Mouse (Mus musculus) forebrain, embryonic 16.5 days (tissue): Measurements from ENCODE around the gene Rgs8. TPM values are rescaled to one million over a fixed set of nuclear protein-coding genes. Genes with fewer than 3 reads are reported as not detected.

ENCODE experiments used
- ATAC-seq: fragments of 200-750 bp; cut with Nextera tagmentation; 2 replicates; pipeline ENCODE4 v1.8.0; 2017; ENCODE audit warnings: mild to moderate bottlenecking, moderate library complexity
- H3K27ac ChIP-seq: fragments of 300-500 bp; sonication (generic); 2 replicates; pipeline ENCODE4 v1.5.1; 2014; ENCODE audit warnings: low read length, control low read depth
- H3K27me3 ChIP-seq: fragments of 300-500 bp; sonication (generic); replicated peaks from 2 replicates; pipeline ENCODE4 v1.6.1; 2014; ENCODE audit warnings: low read length; ENCODE audit not compliant: control insufficient read depth, insufficient read depth
- H3K36me3 ChIP-seq: fragments of 300-500 bp; sonication (generic); 2 replicates; pipeline ENCODE4 v1.6.1; 2014; ENCODE audit not compliant: control insufficient read depth, insufficient read depth
- H3K4me1 ChIP-seq: fragments of 300-500 bp; sonication (generic); replicated peaks from 2 replicates; pipeline ENCODE4 v1.6.1; 2014; ENCODE audit warnings: low read length; ENCODE audit not compliant: control insufficient read depth, insufficient read depth
- H3K4me2 ChIP-seq: fragments of 300-500 bp; sonication (generic); 2 replicates; pipeline ENCODE4 v1.6.1; 2014; ENCODE audit warnings: mild to moderate bottlenecking, low read length, control low read depth
- H3K4me3 ChIP-seq: fragments of 300-500 bp; sonication (generic); replicated peaks from 2 replicates; pipeline ENCODE4 v1.5.1; 2014; ENCODE audit warnings: mild to moderate bottlenecking, low read length, control low read depth
- H3K9ac ChIP-seq: fragments of 300-500 bp; sonication (generic); replicated peaks from 2 replicates; pipeline ENCODE4 v1.6.1; 2014; ENCODE audit warnings: low read depth, low read length, control low read depth
- H3K9me3 ChIP-seq: fragments of 300-500 bp; sonication (generic); 2 replicates; pipeline ENCODE4 v1.6.1; 2016; ENCODE audit warnings: low read length; ENCODE audit not compliant: control insufficient read depth
- WGBS: fragments of 180-500 bp; shearing (Covaris S2); extraction: QIAGEN DNeasy Blood & Tissue Kit; methylation state at CpG from one replicate; pipeline ENCODE4 v1.1.7; 2014; 5-methylcytosine and 5-hydroxymethylcytosine counted together
- polyA plus RNA-seq: library from polyadenylated mRNA; unstranded; fragments of >200 nt; fragmentation: Nextera tagmentation; extraction: Ambion mirVana; gene quantifications from 2 replicates; pipeline ENCODE4 v1.2.1, GENCODE M21; 2015

Rgs8 gene
- polyA plus RNA-seq, 1 experiment from 2014 or later = 22.4 TPM

DNA sequence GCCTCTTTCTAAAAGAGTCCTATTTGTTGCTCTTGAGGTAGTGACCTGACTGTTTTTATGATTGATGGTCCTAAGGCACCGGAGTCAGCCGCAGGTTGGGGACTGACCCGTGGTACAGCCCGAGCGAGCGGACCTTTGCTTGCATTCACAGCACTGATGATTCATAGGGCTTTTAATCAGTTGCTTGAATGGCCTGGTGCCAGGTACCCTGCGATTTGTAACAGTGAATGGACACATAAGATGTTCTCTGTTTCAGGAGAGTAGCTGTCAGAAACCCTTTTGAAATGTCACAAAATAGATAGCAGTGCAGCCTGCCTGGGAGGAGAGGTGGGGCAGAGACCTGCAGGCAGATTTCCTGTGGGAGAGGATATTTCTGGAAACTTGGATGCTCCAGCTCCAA lies 16.3 kb downstream of the Rgs8 start:
- H3K9ac ChIP-seq = no peak overlapping the region
- H3K4me2 ChIP-seq = no peak overlapping the region

DNA sequence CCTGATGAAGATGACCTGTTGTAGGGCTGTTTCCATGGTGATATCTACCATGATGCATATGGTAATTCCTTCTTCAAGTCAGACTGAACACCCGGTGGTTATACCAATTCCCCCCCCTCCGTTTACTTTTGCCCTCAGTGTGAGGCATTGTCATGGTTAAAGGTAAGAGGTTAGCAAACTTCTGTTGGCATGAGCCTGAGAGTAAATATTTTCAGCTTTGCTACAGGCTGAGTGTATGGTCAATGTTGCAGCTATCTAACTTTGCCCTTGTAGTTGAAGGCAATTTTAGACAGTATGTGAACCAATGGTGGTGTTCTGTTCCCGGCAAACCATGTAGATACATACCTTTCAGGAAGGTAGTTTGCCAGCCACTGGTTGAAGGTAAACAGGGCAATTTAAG lies 16.9 kb downstream of the Rgs8 start:
- 70% methylated on average over 3 of the region's 3 CpGs for WGBS
- no peak for ATAC-seq
- no peaks in the 10 kb centered on the region for H3K27me3 ChIP-seq
- H3K4me2 ChIP-seq = no peak overlapping the region
- H3K4me3 ChIP-seq = no peak overlapping the region
- H3K9ac ChIP-seq = no peak overlapping the region
- no peaks in the 10 kb centered on the region for H3K36me3 ChIP-seq
- H3K27ac ChIP-seq = no peak overlapping the region
- no peaks in the 10 kb centered on the region for H3K9me3 ChIP-seq
- peaks cover 38% of the 10 kb centered on the region for H3K4me1 ChIP-seq

More for the DNA sequence above, 16.3 kb downstream of the Rgs8 start:
- ATAC-seq = no peak
- peaks cover 42% of the 10 kb centered on the region for H3K4me1 ChIP-seq
- H3K27ac ChIP-seq = no peak overlapping the region
- H3K9me3 ChIP-seq = no peaks in the 10 kb centered on the region
- H3K36me3 ChIP-seq = no peaks in the 10 kb centered on the region
- no peaks in the 10 kb centered on the region for H3K27me3 ChIP-seq
- WGBS = 58% methylated on average over 7 of the region's 7 CpGs
- H3K4me3 ChIP-seq = no peak overlapping the region

DNA sequence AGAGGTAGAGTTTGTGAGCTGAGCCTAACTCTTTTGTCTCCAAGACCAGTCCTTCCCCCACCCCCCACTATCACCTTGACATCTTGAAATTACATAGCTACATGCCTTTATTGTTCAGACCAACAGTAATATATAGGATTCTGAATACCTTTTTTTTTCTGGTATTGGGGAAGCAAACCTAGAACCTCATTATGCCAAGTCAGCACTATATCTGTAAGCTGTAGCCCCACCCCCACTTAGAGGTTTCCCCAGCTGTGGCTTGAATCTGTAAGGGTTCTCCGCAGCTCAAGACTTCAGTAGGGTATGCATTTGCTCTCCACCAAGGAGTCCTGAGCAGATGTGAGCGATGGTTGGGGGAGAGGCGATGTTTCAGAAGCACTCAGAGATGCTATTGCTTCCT lies 18.5 kb downstream of the Rgs8 start:
- no peak overlapping the region for H3K9ac ChIP-seq
- WGBS = 92% methylated on average over 3 of the region's 3 CpGs
- no peak overlapping the region for H3K27ac ChIP-seq
- no peak overlapping the region for H3K4me2 ChIP-seq
- H3K4me3 ChIP-seq = no peak overlapping the region
- H3K36me3 ChIP-seq = no peaks in the 10 kb centered on the region
- H3K27me3 ChIP-seq = no peaks in the 10 kb centered on the region
- ATAC-seq = no peak
- no peaks in the 10 kb centered on the region for H3K9me3 ChIP-seq
- H3K4me1 ChIP-seq = peaks cover 21% of the 10 kb centered on the region

DNA sequence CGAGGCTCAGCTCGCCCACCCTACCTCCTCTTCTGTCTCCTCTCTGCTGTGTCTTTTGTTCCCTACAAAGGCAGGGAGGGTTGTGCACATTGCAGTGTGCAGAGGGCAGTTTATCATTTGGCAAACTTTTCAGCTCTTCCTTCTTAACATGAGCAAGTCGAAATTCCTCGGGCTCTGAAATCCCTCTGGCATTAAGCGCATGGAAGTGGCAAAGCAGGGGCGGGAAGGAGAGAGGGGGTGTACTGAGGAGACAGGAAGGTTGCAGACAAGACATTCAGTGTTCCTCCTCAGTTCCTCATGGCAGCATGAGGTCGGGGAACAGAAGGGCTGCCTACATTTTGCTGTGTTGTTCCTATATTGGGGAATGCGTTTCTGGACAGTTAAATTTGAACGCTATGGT lies 19.9 kb downstream of the Rgs8 start:
- no peak for ATAC-seq

GRCm38 (mm10) chr1:153673900-153674299 lies 21.1 kb downstream of the Rgs8 start:
- H3K27ac ChIP-seq = no peak overlapping the region
- no peak for ATAC-seq
- H3K4me2 ChIP-seq = no peak overlapping the region
- no peak overlapping the region for H3K9ac ChIP-seq
- H3K4me3 ChIP-seq = no peak overlapping the region
- H3K27me3 ChIP-seq = no peaks in the 10 kb centered on the region
- H3K4me1 ChIP-seq = peaks cover 9% of the 10 kb centered on the region
- H3K36me3 ChIP-seq = no peaks in the 10 kb centered on the region
- 81% methylated on average over 12 of the region's 12 CpGs for WGBS
- H3K9me3 ChIP-seq = no peaks in the 10 kb centered on the region

More for the DNA sequence above, 19.9 kb downstream of the Rgs8 start:
- H3K9ac ChIP-seq = no peak overlapping the region
- peaks cover 8% of the 10 kb centered on the region for H3K4me1 ChIP-seq
- H3K27me3 ChIP-seq = no peaks in the 10 kb centered on the region
- WGBS = 73% methylated on average over 8 of the region's 9 CpGs
- H3K4me3 ChIP-seq = no peak overlapping the region
- no peaks in the 10 kb centered on the region for H3K36me3 ChIP-seq
- no peaks in the 10 kb centered on the region for H3K9me3 ChIP-seq
- no peak overlapping the region for H3K4me2 ChIP-seq
- no peak overlapping the region for H3K27ac ChIP-seq

DNA sequence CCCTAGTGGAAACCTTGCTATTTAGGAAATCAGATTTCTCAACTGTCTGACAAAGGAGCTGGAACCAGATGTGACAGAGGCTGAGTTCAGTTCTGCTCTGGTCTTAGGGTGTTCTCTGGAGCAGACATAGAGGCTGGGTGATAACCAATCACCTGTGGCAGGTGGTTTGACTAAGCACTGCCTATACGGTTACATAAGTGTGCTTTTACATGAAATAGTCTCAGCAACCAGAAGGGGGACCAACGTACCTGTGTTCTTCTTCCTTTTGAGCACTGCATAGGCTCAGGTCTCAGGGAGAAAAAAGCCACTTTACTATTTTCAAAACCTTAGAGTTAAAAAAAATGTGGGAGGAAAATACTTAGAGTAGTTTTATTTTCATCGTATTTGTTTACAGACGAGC lies 22.8 kb downstream of the Rgs8 start:
- Histone ChIP-seq H3K27ac (no peak overlapping the region), H3K36me3 (no peaks in the 10 kb centered on the region), H3K27me3 (no peaks in the 10 kb centered on the region), H3K9me3 (no peaks in the 10 kb centered on the region), H3K4me2 (no peak overlapping the region), H3K4me3 (no peak overlapping the region), H3K4me1 (peaks cover 16% of the 10 kb centered on the region), H3K9ac (no peak overlapping the region)
- 77% methylated on average over 4 of the region's 4 CpGs for WGBS
- ATAC-seq = no peak

- Histone ChIP-seq H3K9ac (no peak overlapping the region), H3K27me3 (no peaks in the 10 kb centered on the region), H3K4me1 (peaks cover 16% of the 10 kb centered on the region), H3K9me3 (no peaks in the 10 kb centered on the region), H3K4me3 (no peak overlapping the region), H3K36me3 (no peaks in the 10 kb centered on the region), H3K27ac (no peak overlapping the region), H3K4me2 (no peak overlapping the region)
- no peak for ATAC-seq
- WGBS = 62% methylated on average over 6 of the region's 6 CpGs
These were observed 24.8 kb downstream of the Rgs8 start for GRCm38 (mm10) chr1:153677635-153678034.

DNA sequence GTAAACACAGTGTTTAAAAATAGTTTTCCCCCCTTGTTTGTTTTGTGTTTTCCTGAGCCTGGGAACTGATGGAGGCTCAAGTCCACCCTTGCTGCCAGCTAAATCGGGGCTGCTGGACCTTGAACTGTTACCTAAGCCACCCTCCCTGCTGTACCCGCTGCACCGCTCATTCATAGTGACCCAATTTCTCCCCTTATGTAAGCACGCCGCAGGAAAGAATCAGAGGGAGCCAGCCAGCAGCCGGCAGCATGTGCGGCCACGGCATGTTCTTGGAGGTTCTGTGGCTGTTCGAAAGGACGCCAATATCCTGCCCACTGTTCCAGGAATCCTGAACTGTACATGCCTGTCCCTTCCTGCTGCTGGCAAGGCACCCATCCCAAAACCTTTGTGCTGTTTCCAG lies 26.3 kb downstream of the Rgs8 start:
- Histone ChIP-seq H3K27ac (no peak overlapping the region), H3K4me3 (no peak overlapping the region), H3K9me3 (no peaks in the 10 kb centered on the region), H3K27me3 (no peaks in the 10 kb centered on the region), H3K9ac (no peak overlapping the region), H3K4me1 (peaks cover 16% of the 10 kb centered on the region), H3K4me2 (no peak overlapping the region), H3K36me3 (no peaks in the 10 kb centered on the region)
- 29% methylated on average over 10 of the region's 10 CpGs for WGBS
- ATAC-seq = peak; percentile 51

DNA sequence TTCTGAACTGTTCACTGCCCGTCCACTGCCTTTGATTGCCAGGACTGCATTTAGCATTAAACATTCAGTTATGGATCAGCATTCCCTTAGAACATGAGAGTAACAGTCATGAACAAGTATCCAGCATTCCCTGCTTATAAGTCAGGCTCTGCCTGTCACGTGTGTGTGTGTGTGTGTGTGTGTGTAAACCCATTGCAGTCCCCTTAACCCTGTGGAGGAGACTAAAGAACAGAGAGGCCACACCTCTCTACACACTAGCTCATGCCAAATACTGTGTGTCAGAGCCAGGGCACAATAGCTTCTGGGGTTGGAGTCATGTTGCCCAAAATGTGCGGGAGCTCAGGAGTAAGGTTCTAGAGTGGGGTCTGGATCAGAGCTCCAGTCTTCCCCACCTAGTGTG lies 26.8 kb downstream of the Rgs8 start:
- no peaks in the 10 kb centered on the region for H3K36me3 ChIP-seq
- no peak overlapping the region for H3K4me3 ChIP-seq
- peaks cover 16% of the 10 kb centered on the region for H3K4me1 ChIP-seq
- no peaks in the 10 kb centered on the region for H3K27me3 ChIP-seq
- no peak overlapping the region for H3K4me2 ChIP-seq
- no peak for ATAC-seq
- no peak overlapping the region for H3K27ac ChIP-seq
- no peaks in the 10 kb centered on the region for H3K9me3 ChIP-seq
- 67% methylated on average over 3 of the region's 3 CpGs for WGBS
- no peak overlapping the region for H3K9ac ChIP-seq

DNA sequence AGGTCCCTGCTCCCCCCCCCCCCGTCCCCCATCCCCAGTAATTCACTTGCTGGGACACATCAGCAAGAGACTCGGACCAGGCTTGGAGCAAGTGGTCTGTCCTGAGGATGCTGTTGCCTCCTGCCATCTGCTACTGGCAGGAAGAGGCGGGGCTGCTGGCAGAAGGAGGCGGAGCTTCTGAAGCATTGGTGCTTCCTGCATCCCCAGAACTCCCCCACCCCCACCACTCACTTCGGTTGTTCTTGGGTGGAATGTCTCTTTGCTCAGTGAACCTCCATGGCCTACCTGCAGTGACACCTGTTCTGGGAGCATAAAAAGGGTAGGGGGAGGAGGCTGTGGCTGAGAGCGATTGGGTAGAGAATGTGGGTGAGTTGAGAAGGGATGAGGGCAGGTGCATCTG lies 27.5 kb downstream of the Rgs8 start:
- Histone ChIP-seq H3K9ac (no peak overlapping the region), H3K27me3 (no peaks in the 10 kb centered on the region), H3K9me3 (no peaks in the 10 kb centered on the region), H3K4me2 (no peak overlapping the region), H3K4me3 (no peak overlapping the region), H3K27ac (no peak overlapping the region), H3K4me1 (peaks cover 16% of the 10 kb centered on the region), H3K36me3 (no peaks in the 10 kb centered on the region)
- 78% methylated on average over 5 of the region's 6 CpGs for WGBS
- ATAC-seq = no peak
